Mouse (Mus musculus) yolk sac, embryonic 10.5 days (tissue): Measurements from ENCODE around the gene Glipr1l3.
"Not testable (repeated sequence)": the region's sequence is repeated elsewhere in the genome, so short reads cannot be mapped to it uniquely, and the experiment has no call there.

ENCODE experiments used
- DNase-seq: peaks from one replicate; pipeline ENCODE4 v3.0.0-alpha.2; 2017; ENCODE audit warnings: low spot score

The Glipr1l3 gene

GRCm38 (mm10) chr10:112159882-112160560 is at the start of gene Glipr1l3:
TSS of gene Glipr1l3 (minus strand) at chr10:112160327.
- peak; percentile 55 for DNase-seq

- no peak for DNase-seq
Measured at GRCm38 (mm10) chr10:112203463-112203862, 43.3 kb upstream of the Glipr1l3 start.

GRCm38 (mm10) chr10:112193919-112194318 is 33.8 kb upstream of the Glipr1l3 start:
- DNase-seq: not testable (repeated sequence)

GRCm38 (mm10) chr10:112177027-112177426 is 16.9 kb upstream of the Glipr1l3 start:
- DNase-seq: not testable (repeated sequence)

GRCm38 (mm10) chr10:112163168-112163766 is 3.1 kb upstream of the Glipr1l3 start, which contains the start of gene Caps2:
TSS of gene Caps2 (plus strand) at chr10:112163621.
- peak; percentile 57 for DNase-seq

GRCm38 (mm10) chr10:112139834-112140233 is 20.3 kb downstream of the Glipr1l3 start:
- DNase-seq: no peak

GRCm38 (mm10) chr10:112138871-112139430 is 21.2 kb downstream of the Glipr1l3 start:
- no peak for DNase-seq

- DNase-seq: peak; percentile 26
Measured at GRCm38 (mm10) chr10:112138050-112138870, 21.9 kb downstream of the Glipr1l3 start.

- DNase-seq: no peak
Measured at GRCm38 (mm10) chr10:112132194-112132593, 27.9 kb downstream of the Glipr1l3 start.

- not testable (repeated sequence) for DNase-seq
Measured at GRCm38 (mm10) chr10:112127682-112128230, 32.4 kb downstream of the Glipr1l3 start.

GRCm38 (mm10) chr10:112125090-112125489 is 35.0 kb downstream of the Glipr1l3 start:
- DNase-seq: not testable (repeated sequence)

GRCm38 (mm10) chr10:112110401-112110800 is 49.7 kb downstream of the Glipr1l3 start:
- no peak for DNase-seq

- DNase-seq: peak; percentile 22
Measured at GRCm38 (mm10) chr10:112105785-112106184, 54.3 kb downstream of the Glipr1l3 start.
